Mouse (Mus musculus) CH12.LX (cell line): Measurements from ENCODE around the gene Rreb1. TPM values are rescaled to one million over a fixed set of nuclear protein-coding genes. Genes with fewer than 3 reads are reported as not detected.

Experiments
- DNase-seq: peaks from one replicate; pipeline ENCODE4 v3.0.0-alpha.2; 2013; ENCODE audit errors: extremely low read depth
- H3K27ac ChIP-seq: 2 replicates; pipeline ENCODE4 v1.5.1; 2012; ENCODE audit warnings: low read depth, mild to moderate bottlenecking, control low read depth, moderate library complexity; ENCODE audit not compliant: insufficient read depth
- H3K27me3 ChIP-seq: replicated peaks from 2 replicates; pipeline ENCODE3; 2012; ENCODE audit warnings: inconsistent platforms
- H3K36me3 ChIP-seq, 2 experiments: replicated peaks in 1 of 2; 2 replicates each; pipeline versions ENCODE3 to v1.6.1; 2012; ENCODE audit warnings: inconsistent platforms in 1 of 2, low read length in 1 of 2, mild to moderate bottlenecking in 1 of 2, mixed read lengths in 1 of 2, moderate library complexity in 1 of 2; ENCODE audit not compliant: control insufficient read depth in 1 of 2, insufficient read depth in 1 of 2
- H3K4me1 ChIP-seq, 2 experiments: 2 replicates each; pipeline ENCODE4 v1.6.1; 2012; ENCODE audit warnings: inconsistent platforms in 1 of 2, moderate library complexity in 1 of 2; ENCODE audit not compliant: insufficient read depth in 2 of 2, control insufficient read depth in 1 of 2
- H3K4me2 ChIP-seq: 2 replicates; pipeline ENCODE4 v1.6.1; 2012; ENCODE audit warnings: low read depth, mild to moderate bottlenecking, control low read depth; ENCODE audit not compliant: poor library complexity, insufficient read depth, severe bottlenecking
- H3K4me3 ChIP-seq, 3 experiments: fragments of 150-350 bp in 1 of 3; sonication (generic) in 1 of 3; replicated peaks in 1 of 3; 2 replicates each; pipeline versions ENCODE3 to v1.5.1; 2011 to 2012; ENCODE audit warnings: low read depth in 2 of 3, low read length in 2 of 3, mild to moderate bottlenecking in 2 of 3, moderate library complexity in 2 of 3, control low read depth in 1 of 3, improper control_type of control experiment in 1 of 3, inconsistent platforms in 1 of 3, mixed read lengths in 1 of 3; ENCODE audit not compliant: poor library complexity in 1 of 3
- H3K79me2 ChIP-seq: replicated peaks from 2 replicates; pipeline ENCODE4 v1.6.1; 2012; ENCODE audit warnings: mild to moderate bottlenecking, moderate library complexity; ENCODE audit not compliant: control insufficient read depth, poor library complexity, insufficient read depth, severe bottlenecking; ENCODE audit errors: extremely low read depth
- H3K9ac ChIP-seq: 2 replicates; pipeline ENCODE4 v1.6.1; 2012; ENCODE audit warnings: low read depth, mild to moderate bottlenecking, control low read depth, moderate library complexity; ENCODE audit not compliant: insufficient read depth
- H3K9me3 ChIP-seq: replicated peaks from 2 replicates; pipeline ENCODE3; 2012; ENCODE audit warnings: low read length, inconsistent platforms, mixed read lengths
- ELF1 ChIP-seq: IDR thresholded peaks from 2 replicates; pipeline ENCODE4 v1.6.1; 2014; ENCODE audit warnings: low read depth, mild to moderate bottlenecking, inconsistent platforms, low read length, improper control_type of control experiment
- EP300 ChIP-seq: IDR thresholded peaks from 2 replicates; pipeline ENCODE4 v1.6.1; 2011; ENCODE audit warnings: low read length, improper control_type of control experiment
- ETS1 ChIP-seq: conservative IDR thresholded peaks from 2 replicates; pipeline ENCODE4 v1.6.1; 2012; ENCODE audit warnings: low read depth, mild to moderate bottlenecking, inconsistent platforms, low read length, improper control_type of control experiment, moderate library complexity
- GABPA ChIP-seq: IDR thresholded peaks from 2 replicates; pipeline ENCODE4 v1.6.1; 2012; ENCODE audit warnings: low read depth, low read length, improper control_type of control experiment, inconsistent platforms; ENCODE audit not compliant: insufficient replicate concordance
- HCFC1 ChIP-seq: IDR thresholded peaks from 2 replicates; pipeline ENCODE4 v1.6.1; 2012; ENCODE audit warnings: low read depth, mild to moderate bottlenecking, inconsistent platforms, low read length, improper control_type of control experiment
- KAT2A ChIP-seq: IDR thresholded peaks from 2 replicates; pipeline ENCODE4 v1.6.1; 2012; ENCODE audit warnings: low read length, improper control_type of control experiment, inconsistent platforms; ENCODE audit not compliant: insufficient replicate concordance
- MAFK ChIP-seq: IDR thresholded peaks from 2 replicates; pipeline ENCODE4 v1.6.1; 2011; ENCODE audit warnings: low read length, improper control_type of control experiment; ENCODE audit not compliant: insufficient replicate concordance
- MEF2A ChIP-seq: IDR thresholded peaks from 2 replicates; pipeline ENCODE4 v1.6.1; 2014; ENCODE audit warnings: low read depth, mild to moderate bottlenecking, inconsistent platforms, low read length, improper control_type of control experiment, borderline replicate concordance
- MXI1 ChIP-seq: IDR thresholded peaks from 2 replicates; pipeline ENCODE4 v1.6.1; 2011; ENCODE audit warnings: mild to moderate bottlenecking, low read depth, low read length, improper control_type of control experiment
- MYC ChIP-seq: IDR thresholded peaks from 2 replicates; pipeline ENCODE4 v1.6.1; 2011; ENCODE audit warnings: low read depth, mild to moderate bottlenecking, improper control_type of control experiment, low read length
- NELFE ChIP-seq: IDR thresholded peaks from 2 replicates; pipeline ENCODE4 v1.6.1; 2011; ENCODE audit warnings: low read depth, low read length, improper control_type of control experiment
- PAX5 ChIP-seq: IDR thresholded peaks from 2 replicates; pipeline ENCODE4 v1.6.1; 2012; ENCODE audit warnings: low read length, inconsistent platforms, mixed read lengths
- POLR2A ChIP-seq: IDR thresholded peaks from 2 replicates; pipeline ENCODE4 v1.6.1; 2011; ENCODE audit warnings: low read depth, mild to moderate bottlenecking, improper control_type of control experiment, low read length
- POLR2AphosphoS2 ChIP-seq: IDR thresholded peaks from 2 replicates; pipeline ENCODE4 v1.6.1; 2011; ENCODE audit warnings: low read depth, low read length, improper control_type of control experiment
- RAD21 ChIP-seq: IDR thresholded peaks from 2 replicates; pipeline ENCODE4 v1.6.1; 2011; ENCODE audit warnings: low read depth, mild to moderate bottlenecking, low read length, improper control_type of control experiment, moderate library complexity
- SIN3A ChIP-seq: IDR thresholded peaks from 2 replicates; pipeline ENCODE4 v1.6.1; 2012; ENCODE audit warnings: low read length, improper control_type of control experiment, inconsistent platforms
- SMC3 ChIP-seq: IDR thresholded peaks from 2 replicates; pipeline ENCODE4 v1.6.1; 2011; ENCODE audit warnings: low read depth, low read length, improper control_type of control experiment
- UBTF ChIP-seq: IDR thresholded peaks from 2 replicates; pipeline ENCODE4 v1.6.1; 2012; ENCODE audit warnings: low read depth, mild to moderate bottlenecking, inconsistent platforms, low read length, improper control_type of control experiment, moderate library complexity
- ZC3H11A ChIP-seq: IDR thresholded peaks from 2 replicates; pipeline ENCODE4 v1.6.1; 2012; ENCODE audit warnings: low read depth, mild to moderate bottlenecking, inconsistent platforms, low read length, improper control_type of control experiment
- ZKSCAN1 ChIP-seq: IDR thresholded peaks from 2 replicates; pipeline ENCODE4 v1.6.1; 2012; ENCODE audit warnings: low read depth, inconsistent platforms, low read length, improper control_type of control experiment, borderline replicate concordance
- dilution Hi-C: fragments of 300-500 bp; cut with MboI; formaldehyde crosslinking; loops from 2 replicates; pipeline ENCODE4 v1.14.3; 2020; ENCODE audit warnings: low sequenced_read_pairs; ENCODE audit not compliant: extremely low pct_unique_long_range_greater_than_20kb, extremely low pct_ligation_motif_present
- in situ Hi-C: fragments of 300-500 bp; cut with MboI; formaldehyde crosslinking; loops from 3 replicates; pipeline ENCODE4 v1.14.3; 2019; ENCODE audit warnings: low sequenced_read_pairs, low pct_ligation_motif_present, low pct_unique_long_range_greater_than_20kb, mixed read lengths
- polyA plus RNA-seq: library from polyadenylated mRNA; unstranded; fragments of >175 nt; gene quantifications from 2 replicates; pipeline ENCODE4 v1.2.1, GENCODE M21; 2012; ENCODE audit warnings: low read depth; ENCODE audit not compliant: insufficient read length
- total RNA-seq, 2 experiments: library from RNA; depleted of rRNA; stranded (reverse); fragments of 300-350 nt in 1 of 2; fragments of >200 nt in 1 of 2; gene quantifications; 2 replicates each; pipeline ENCODE4 v1.2.3; 2012 to 2014

Rreb1 gene
- total and polyA plus RNA-seq, 3 experiments = 1.0 to 10.2 (median 5.3) TPM

GRCm38 (mm10) chr13:37763800-37764407 lies 14.3 kb upstream of the Rreb1 start:
- Histone ChIP-seq H3K36me3 (no peaks in the 10 kb centered on the region), H3K4me1 (peaks cover 0 to 25% of the 10 kb centered on the region in 2 experiments; a peak in 2 of 4 replicates), H3K9me3 (peaks cover 6% of the 10 kb centered on the region), H3K4me2 (no peak overlapping the region), H3K27ac (no peak overlapping the region), H3K9ac (no peak overlapping the region), H3K4me3 (no peak overlapping the region), H3K79me2 (no peaks in the 10 kb centered on the region), H3K27me3 (no peaks in the 10 kb centered on the region)
- no peak for TF ChIP-seq EP300
- TF ChIP-seq KAT2A = no peak
- no peak for TF ChIP-seq HCFC1
- TF ChIP-seq SMC3 = no peak
- no peak for TF ChIP-seq GABPA
- TF ChIP-seq POLR2A = no peak
- no peak for TF ChIP-seq MYC
- TF ChIP-seq MEF2A = no peak
- TF ChIP-seq SIN3A = no peak
- no peak for DNase-seq
- dilution Hi-C loops (no loop called here), in situ Hi-C loops (no loop called here)

DNA sequence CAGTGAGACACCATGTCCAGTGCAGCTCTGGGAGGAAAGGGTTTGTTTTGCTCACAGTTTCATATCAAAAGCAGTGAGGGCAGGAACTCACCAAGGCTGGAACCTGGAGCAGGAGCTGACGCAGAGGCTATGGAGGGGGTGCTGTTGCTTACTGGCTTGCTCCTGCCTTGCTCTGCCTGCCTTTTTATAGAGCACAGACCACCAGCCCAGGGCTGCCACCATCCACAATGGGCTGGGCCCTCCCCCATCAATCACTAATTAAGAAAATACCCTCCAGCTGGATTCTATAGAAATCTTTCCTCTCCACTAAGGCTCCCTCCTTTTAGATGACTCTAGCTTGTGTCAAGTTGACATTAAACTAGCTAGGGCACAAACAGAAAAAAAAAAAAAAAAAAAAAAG lies 8.4 kb upstream of the Rreb1 start:
- dilution Hi-C loops = no loop called here
- in situ Hi-C loops = no loop called here

DNA sequence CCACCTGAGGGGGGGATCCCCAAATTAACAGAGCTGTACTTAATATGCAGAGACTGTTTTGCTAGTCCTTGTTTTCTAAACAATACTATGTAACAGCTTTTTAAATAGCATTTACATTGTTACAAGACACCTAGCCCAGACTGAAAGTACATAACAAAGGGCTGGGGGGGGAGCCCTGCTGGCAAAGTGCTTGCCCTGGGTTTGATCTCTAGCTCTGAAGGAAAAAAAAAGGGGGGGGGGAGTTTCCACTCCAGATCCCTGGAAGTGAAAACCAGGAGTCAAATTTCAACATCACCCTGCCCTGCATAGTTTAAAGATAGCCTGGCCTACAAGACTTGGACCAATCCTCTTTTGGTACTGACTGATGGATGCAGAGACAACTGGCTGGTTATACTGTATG lies 4.7 kb upstream of the Rreb1 start:
- Histone ChIP-seq H3K36me3 (no peaks in the 10 kb centered on the region), H3K9ac (no peak overlapping the region), H3K79me2 (no peaks in the 10 kb centered on the region), H3K4me2 (no peak overlapping the region), H3K4me1 (no peaks in the 10 kb centered on the region), H3K27ac (no peak overlapping the region), H3K27me3 (no peaks in the 10 kb centered on the region), H3K9me3 (peaks cover 5% of the 10 kb centered on the region), H3K4me3 (no peak overlapping the region)
- dilution Hi-C loops = no loop called here
- no peak for DNase-seq
- in situ Hi-C loops = no loop called here
- TF ChIP-seq EP300 = no peak
- no peak for TF ChIP-seq ETS1
- no peak for TF ChIP-seq ZC3H11A
- no peak for TF ChIP-seq ZKSCAN1
- TF ChIP-seq PAX5 = no peak
- TF ChIP-seq RAD21 = no peak
- TF ChIP-seq MXI1 = no peak
- TF ChIP-seq GABPA = no peak
- TF ChIP-seq POLR2AphosphoS2 = no peak

More for the DNA sequence above, 8.4 kb upstream of the Rreb1 start:
- Histone ChIP-seq H3K9ac (no peak overlapping the region), H3K27ac (no peak overlapping the region), H3K4me1 (no peaks in the 10 kb centered on the region), H3K4me3 (no peak overlapping the region), H3K4me2 (no peak overlapping the region), H3K9me3 (peaks cover 6% of the 10 kb centered on the region), H3K27me3 (no peaks in the 10 kb centered on the region), H3K79me2 (no peaks in the 10 kb centered on the region), H3K36me3 (no peaks in the 10 kb centered on the region)
- TF ChIP-seq MYC (no peak), MEF2A (no peak), NELFE (no peak), ELF1 (no peak), MAFK (no peak), POLR2A (no peak), POLR2AphosphoS2 (no peak), UBTF (no peak)
- DNase-seq = no peak
